Mouse (Mus musculus): ENCODE measurements around the gene Efna3.
A peak's percentile ranks its signal among the peaks of the same experiment; 100 is the strongest.

Gene Efna3

DNA sequence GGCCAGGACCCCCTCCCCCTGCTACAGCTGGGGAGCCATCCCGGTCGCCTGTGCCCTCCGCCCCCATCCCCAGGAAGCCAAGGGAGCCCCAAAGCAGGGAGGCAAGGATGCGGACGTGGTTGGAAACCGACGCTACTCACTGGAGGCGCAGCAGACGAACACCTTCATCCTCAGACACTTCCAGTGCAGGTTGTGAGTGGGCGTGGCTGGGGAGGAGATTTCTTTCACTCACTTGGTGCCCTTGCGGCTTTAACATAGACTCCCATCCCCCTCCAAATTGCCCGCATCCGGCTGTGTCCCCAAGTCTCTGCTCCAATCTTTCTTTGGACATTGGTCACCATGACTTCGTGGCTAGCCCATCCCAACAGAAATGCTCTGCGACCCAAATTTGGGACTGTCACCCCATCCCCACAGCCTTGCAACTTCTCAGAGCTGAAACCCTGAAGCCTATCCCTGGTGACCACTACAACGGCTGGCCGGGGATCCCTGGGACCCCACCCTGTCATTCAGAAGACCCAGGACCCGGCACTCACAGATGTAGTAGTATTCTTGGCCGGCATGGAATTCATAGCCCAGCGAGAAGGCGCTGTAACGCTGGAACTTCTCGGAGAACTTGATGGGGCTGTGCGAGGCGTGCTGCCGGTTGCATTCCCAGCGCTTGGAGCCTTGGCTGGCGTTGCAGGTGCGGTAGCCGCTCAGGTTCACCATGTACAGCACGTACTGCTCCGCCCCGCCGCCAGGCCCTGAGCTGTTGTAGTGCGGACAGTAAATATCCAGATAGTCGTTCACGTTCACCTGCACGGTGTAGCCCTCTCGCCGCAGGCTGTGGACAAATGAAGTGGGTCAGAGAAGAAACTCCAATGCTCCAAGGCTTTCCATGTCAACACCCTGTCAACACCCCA is 6.6 kb downstream of the Efna3 start:
- DNase-seq: peak; percentile 47 to 57

DNA sequence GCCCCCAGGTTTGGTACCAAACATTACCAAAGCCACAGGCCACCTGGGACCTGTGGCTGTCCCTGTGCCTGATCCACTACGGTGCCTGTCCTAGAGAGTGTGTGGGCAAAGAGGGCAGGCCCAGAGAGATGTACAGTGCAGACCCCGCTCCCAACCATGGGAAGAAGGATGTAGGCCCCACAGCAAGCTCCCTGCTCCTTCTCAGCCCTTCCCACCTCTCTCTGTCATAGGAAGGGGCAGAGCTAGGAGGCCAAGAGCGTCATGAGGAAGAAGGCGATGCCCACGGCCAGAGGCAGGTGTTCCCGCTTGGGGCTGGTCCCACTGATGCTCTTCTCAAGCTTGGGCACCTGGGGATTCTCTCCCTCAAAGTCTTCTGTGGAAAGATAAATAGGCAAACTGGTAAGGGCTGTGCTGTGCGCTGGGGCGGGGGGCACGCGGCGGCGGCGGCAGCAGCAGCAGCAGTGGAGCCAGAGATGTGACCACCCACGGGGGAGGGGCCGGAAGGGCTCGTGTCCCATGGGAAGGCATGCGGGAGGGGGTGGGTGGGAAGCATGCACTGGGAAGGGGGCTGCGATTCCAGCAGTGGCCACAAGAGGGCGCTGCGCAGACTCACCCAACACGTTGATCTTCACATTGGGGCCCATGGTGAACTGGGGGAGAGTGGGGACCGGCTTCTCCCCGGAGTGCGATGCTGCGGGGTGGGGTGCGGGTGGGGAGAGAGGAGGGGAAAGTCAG is 7.4 kb downstream of the Efna3 start:
- DNase-seq: peak; percentile 93 to 94

DNA sequence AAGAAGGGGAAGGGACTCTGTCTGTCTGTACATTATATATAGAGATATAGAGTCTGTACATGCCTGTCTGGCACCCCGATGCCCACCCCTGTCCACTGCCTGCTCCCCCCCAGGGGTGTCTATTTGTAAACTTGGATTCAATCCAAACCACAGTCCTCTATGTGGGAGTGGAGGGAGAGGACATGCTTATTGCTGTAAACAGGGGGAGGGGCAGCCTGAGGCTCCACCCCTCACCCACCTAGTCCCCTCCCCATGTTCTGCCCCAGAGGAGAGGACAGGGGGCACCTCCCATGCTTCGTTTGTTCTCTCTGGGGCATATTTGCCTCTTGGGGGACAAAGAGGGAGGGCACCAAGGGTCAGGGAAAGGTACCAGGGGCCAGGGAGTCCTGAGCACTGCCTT is 8.0 kb downstream of the Efna3 start:
- peak in 1 of 2 experiments; percentile 45 for DNase-seq

DNA sequence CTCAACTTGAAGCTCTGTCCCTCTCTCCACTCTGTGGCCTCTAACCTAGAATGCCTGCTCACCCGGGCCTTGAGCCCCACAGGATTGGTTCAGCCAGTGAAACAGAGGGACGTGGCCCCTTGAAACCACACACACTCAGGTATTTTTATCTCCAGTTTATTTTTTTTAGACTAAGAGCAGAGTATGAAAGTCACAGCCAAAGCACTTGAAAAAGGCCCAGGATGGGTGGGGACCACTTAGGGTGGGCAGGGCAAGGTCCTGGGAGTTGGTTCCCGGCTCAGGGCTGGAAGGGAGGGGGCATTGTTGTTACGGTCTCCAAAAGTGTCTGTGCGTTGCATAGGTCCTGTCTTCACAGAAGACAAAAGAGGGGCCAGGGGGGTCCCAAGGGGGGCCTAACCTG is 8.4 kb downstream of the Efna3 start:
- DNase-seq: no peak

DNA sequence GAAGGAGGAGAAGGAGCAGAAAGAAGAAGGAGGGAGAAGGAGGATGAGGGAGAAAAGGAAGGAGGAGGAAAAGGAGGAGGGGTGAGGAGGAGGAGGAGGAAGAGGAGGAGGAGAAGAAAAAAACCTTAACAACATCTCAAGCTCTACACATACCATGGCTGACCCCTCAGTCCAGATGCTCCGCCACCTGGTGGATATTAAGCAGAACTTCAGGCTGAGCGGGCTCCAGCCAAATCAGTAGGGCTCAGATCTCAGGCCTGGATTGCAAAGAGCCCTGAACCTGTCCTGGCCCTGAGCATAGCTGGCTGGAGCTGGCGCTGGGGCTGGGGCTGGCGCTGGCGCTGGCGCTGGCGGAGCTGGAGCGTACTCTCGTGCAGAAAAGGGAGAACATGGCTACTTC is 14.7 kb downstream of the Efna3 start:
- peak; percentile 76 to 83 for DNase-seq

DNA sequence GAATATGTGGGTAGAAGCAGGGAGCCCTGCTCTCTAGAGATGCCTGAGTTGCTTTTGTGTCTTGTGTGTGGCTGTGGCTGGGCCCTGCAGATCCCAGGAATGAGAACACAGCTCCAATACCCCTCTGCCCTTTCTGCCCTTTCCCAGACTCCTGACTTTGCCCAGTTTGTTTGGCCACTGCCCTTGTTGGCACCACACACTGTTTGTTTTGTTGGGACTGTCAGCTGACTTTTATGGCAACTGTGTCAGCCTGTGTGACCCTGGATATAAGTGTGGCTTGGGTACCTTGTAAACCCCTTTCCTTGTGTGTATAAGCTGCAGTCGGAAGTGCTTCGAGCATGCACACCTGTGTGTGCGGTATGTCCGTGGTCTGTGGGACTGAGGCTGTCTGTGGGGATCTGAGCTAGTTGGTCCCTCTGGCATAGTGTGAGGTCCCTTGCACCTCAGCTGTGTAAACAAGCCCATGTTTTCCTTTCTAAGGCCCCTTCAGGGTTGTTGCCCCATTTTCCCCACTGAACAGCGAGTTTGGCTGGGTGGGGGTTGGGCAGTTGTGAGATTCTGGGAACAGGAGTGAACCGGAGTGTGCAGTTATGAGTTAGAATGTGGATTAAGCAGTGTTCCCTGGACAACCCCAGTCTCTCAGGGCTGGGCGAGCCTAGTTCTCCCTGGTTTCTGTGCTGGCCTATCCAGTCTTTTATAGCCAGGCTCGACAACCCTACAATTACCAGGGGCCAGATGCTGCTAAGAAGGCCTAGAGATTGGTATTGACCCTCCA is 17.0 kb downstream of the Efna3 start:
- DNase-seq: peak in 1 of 2 experiments; percentile 46

DNA sequence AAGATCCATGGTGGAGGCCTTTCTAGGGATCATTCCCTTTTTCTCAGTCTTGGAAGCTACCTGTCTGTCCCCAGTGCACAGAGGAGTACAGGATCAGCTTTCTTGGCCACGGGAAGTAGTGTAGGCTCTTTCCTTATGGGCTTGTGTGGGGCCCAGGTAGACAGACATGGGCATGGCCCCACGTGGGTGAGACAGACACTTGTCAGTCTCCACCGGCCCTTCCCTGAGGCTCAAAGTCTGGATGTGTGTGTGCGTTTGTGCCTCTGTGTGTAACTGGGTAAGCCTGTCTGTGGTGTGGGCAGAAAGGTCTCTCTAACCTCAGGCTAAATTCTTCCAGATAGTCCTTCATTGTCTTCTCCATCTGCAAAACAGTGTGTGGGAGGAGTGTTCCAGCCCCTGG is 17.7 kb downstream of the Efna3 start:
- DNase-seq: no peak

DNA sequence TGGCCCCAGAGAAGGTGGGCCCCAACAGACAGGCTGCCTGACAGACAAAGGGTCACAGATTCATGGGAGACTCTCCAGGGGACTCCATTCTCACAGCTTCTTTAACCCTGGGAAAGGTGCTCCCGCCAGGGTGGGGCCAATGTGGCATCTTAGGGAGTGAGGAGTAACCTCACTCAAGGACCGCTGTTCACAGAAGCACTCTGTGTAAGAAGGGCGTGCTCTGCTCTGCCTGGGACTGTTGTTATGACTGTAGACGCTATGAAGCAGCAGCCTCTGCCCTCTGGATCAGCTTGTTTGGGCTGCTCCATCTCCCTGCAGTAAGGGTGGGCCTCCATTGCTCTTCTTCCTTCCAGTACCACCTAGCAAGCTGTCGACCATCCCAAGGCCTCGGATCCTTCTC is 18.3 kb downstream of the Efna3 start:
- DNase-seq: no peak

DNA sequence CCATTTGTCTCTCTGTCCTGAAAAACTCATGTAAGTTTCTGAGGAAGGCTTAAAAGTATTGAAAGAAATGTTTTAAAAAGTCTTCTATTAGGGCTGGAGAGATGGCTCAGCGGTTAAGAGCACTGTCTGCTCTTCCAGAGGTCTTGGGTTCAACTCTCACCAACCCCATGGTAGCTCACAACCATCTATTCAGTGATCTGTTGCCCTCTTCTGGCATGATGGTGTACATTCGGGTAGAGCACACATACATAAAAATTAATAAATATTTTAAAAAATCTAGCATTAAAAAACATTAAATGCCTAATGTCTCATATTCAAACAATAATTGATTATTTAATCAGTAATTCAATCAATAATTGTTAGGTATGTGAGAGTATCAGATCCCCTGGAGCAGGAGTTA is 22.3 kb downstream of the Efna3 start:
- DNase-seq: no peak

DNA sequence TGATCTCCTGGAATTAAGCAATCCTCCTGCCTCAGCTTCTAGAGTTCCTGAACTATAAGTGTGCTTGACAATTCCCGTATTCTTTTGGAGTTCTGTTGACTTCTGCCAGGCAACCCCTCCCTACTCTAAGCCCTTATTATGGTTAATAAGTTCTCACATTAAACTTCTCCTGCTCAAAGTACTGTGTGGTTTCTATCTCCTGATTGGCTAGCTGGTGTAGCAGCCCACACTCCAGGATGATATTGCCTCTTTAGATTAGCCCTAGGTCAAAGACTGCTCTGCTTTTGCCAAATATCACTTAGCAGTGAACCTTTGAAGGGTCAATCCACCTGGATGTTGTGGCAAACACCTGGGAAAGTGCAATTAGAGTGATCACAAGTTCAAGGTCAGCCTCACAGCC is 22.7 kb downstream of the Efna3 start:
- DNase-seq: no peak

DNA sequence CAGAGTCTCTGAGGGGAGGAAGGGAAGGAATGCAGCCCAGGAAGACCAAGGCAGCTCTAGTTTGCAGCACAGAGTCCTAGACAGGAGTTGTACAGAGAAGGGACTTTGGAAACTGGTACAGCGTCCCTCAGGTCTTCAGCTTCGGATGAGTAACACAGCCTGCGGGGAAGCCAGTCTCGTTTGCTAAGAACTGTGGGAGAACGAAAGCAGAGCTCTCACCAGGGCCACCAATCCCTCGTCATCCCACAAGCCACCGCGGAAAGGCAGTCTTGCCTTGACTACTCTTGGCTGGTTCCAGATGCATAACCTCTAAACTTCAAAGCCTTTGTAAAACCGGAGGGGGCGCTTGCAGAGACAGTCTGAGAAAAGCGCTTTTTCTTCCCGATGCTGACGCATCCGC is 23.3 kb downstream of the Efna3 start:
- peak; percentile 62 to 73 for DNase-seq

DNA sequence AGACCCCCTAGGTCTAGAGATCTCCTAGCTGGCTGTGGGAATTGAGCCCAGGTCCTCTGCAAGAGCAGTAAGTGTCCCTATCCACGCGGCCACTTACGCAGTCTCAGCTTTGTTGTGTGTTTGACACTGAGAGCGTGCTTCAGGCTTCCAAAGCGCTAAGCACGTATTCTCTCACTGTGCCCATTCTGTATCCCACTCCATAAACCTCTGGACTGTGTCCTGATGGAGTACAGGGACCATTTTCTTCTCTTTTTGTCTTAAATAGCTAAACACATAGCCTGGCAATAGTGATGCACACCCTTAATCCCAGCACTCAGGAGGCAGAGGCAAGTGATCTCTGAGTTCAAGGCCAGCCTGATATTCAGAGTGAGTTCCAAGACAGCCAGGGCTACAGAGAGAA is 23.9 kb downstream of the Efna3 start:
- DNase-seq: no peak

DNA sequence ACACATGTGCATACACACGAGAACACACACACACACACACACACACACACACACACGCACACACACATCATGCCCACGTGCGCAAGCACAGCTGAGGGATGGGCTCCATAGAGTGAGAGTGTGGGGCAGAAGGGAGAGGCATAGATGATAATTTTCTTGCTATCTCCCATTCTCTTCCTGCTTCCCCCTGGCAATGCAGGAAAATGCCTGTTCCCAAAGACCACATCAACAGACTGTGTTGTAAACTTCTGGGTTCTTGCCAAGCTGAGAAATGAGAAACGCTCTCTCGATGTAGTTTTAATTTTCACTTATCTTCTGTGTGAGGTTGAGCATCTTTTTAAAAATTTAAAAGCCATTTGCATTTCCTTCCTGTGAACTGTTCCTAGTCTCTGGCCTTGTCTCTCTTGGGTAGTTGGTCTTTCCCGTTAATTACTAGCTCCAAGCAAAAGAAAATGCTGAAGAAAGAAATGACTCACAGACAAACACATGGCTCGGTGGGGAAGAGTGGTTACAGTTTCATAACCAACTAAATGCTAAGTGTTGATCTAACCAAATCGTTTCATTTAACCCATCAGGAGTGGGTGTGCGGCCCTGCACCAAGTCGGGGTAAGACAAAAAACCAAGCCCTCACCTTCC is 25.9 kb downstream of the Efna3 start:
- no peak for DNase-seq

DNA sequence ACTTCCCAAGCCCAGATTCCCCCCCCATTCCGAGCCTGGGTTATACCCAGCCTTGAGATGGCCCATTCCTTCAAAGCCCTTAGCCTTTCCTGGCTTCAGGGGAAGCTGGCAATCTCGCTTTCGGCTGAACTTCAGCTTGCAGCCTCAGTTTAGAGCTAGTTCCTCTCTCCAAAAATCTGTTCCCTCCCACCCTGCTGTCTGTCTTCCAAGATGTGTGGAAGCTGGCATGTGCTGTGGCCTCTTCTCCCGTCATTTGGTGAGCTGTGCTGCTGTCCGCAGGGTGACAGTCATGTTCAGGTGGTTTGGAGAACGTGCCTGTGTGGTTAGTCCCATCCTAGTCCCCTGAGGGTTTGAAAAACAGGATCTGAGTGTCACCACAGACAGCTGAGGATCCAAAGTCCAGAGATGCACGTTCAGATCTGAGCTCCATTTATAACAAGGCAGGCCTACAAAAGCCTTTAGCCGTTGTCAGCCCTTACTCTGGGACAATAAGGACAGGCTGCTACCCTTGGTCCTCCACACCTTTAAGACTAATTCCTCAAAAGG is 27.0 kb downstream of the Efna3 start:
- DNase-seq: no peak

DNA sequence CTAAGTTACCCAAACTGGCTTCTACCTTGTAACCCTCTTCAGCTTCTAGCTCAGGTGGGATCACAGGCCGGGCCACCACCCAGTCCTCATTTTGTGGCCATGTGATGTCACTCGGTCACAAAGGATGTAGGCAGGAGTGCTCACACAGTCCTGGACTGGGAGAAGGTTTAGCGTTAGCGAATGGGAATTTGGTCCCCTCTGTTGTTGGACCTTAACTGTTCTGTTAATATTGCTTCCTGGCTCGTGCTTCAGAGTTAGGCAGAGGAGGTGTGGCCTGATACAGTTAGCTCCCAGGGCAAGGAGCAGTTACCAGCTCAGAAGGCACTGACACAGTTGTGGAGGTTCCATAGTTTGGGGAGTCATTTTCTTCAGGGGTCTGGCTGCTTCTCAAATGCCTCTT is 28.6 kb downstream of the Efna3 start:
- no peak for DNase-seq

DNA sequence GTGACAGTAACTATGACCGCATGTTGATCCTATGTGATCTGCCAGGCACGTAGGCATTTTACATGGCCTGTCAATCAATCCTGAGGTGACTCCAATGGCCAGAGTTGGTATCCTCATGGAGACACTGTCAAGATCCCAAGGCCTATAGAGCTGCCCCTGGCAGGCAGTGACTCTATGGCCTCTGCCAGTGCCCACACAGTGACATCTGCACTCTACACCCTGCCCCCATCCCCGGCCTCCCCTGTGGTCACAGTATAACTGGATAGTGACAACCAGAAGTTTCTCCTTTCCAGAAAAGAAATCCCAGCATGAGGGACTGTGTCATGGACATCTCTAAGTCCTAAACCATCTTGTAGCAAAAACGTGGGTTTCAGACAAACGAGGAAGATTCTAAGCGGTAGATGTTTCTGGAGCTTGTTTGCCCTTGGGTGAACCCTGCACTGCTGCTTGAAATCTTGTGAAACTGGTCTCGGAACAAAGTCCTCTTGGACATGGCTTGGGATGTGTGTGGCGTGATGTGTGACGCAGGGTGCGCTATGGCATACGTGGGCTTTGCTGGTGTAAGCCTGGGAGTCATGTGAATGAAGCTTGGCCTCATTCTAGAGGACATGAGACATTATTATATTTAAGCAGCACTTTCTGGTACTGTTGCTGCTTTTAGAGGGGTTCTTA is 29.4 kb downstream of the Efna3 start:
- no peak for DNase-seq

DNA sequence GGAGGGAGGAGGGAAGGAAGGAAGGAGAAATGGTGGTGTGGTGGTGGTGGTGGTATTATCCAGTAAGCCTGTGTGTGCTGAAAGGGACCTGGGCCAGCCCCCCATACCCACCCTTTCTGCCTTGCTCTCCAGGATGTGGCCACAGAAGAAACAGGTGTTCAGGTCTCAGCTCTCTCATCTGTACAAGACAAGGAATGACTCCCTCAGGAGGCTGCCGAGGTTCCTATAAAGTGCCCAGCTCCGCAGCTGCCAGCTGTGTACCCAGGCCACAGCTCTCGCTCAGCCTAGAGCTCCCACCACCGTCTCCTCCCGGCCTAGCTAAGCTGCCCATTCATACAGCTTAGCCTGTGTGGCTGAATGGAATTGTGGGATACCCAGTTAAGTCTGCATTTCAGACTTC is 30.5 kb downstream of the Efna3 start:
- no peak for DNase-seq

DNA sequence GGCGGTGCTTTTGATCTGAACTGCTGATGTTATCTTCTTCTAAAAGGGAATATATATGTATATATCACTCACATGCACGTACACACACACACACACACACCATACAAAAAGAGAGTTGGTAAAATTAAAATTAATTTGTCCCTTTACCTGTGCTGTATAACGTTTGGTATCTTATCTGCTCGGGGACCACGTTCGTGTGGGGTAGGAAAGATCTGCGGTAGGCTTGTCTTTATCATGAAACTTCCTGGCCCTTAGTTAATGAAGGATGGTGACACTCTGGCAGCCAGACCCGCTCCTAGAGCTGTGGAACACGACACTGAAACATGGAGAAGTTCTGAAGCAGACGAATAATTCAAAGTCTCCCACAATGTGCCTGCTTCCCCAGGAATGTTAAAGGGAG is 30.9 kb downstream of the Efna3 start:
- DNase-seq: no peak

DNA sequence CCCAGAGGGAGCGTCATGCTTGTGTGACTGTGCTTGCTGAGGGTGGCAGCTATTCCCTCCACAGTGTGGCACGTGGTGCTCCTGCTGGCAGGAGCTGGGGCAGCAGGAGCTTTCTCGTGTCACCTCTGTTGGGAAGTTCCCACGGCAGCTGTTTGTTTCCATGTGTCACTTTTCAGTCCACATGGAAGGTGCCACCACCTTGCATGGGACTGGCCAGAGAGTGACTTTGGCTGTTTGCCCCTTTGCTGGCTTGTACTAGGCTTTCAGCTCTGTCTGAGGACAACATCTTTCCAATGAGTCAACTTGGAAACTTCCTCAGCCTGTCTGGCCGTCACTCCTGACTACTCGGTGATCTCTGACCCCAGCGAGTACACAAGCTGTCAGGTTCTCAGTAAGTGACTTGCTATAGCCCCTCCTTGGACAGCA is 34.2 kb downstream of the Efna3 start:
- peak; percentile 21 to 50 for DNase-seq

DNA sequence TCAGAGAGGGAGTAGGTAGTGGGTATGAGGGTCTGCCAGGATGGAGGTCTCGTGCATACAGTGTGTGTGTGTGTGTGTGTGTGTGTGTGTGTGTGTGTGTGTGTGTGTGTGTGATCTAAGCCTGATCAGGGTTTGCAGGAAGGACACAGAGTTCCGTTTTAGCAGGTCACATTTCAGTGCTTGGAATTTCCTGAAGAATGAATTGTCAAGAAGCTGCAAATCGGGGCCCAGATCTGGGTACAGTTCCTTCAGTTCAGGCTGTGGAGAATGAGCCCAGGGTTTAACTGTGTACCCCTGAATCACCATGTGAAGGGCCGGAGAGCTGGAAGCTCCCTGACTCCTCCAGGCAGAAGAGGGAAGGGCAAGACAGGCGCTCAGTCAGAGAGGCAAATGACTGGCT is 35.5 kb downstream of the Efna3 start:
- no peak for DNase-seq

DNA sequence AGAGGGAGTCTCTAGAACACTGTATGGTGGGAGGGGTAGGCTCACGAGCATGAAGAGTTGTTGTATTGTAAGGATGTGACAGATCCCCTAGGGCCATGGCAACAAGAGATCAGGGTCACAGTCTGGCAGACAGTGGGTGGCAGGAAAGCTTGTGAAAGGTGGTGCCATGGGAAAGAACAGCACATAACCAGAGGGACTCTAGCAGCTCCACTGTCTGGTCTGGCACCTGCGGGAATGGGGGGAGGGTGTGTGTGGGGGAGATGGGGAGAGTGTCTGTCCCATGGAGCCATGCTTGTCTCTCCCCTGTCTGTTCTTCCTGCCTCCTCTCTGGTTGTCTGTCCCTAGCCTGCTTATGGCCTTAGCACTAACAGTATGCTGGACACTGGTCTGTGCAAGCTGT is 37.2 kb downstream of the Efna3 start:
- DNase-seq: no peak

DNA sequence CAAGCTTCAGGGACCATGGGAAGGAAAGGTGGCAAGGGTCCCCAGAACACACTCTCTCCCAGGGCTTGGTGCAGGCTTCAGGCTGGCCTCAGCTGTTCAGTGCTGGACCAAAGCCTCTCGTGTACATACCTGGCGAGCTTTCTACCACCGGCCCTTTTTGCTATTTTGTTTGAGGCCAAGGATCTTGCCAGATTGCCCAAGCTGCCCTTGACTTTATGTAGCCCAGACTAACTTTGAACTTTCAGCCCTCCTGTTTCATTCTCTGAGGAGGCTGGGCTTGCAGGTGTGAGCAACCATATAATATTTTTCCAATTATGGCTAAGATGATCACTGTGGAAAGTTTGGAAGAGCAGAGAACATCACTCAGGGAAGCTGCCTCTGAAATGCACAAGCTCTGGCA is 38.5 kb downstream of the Efna3 start:
- DNase-seq: no peak

All from kidney, postnatal 4 days (tissue).